Mouse (Mus musculus) spleen, postnatal 36 days (tissue): ENCODE measurements at regions not wholly inside any gene's neighbourhood (a gene's known extent, or its start where the extent isn't known, plus 50 kb on each side); places are given as distances from the start of the nearest gene placed in this dataset.
"Not testable (repeated sequence)": the region's sequence is repeated elsewhere in the genome, so short reads cannot be mapped to it uniquely, and the experiment has no call there.

Experiments
- DNase-seq, 2 experiments: peaks; one replicate each; pipeline ENCODE4 v3.0.0; 2022; ENCODE audit warnings: low spot score in 2 of 2, mixed read lengths in 1 of 2

DNA sequence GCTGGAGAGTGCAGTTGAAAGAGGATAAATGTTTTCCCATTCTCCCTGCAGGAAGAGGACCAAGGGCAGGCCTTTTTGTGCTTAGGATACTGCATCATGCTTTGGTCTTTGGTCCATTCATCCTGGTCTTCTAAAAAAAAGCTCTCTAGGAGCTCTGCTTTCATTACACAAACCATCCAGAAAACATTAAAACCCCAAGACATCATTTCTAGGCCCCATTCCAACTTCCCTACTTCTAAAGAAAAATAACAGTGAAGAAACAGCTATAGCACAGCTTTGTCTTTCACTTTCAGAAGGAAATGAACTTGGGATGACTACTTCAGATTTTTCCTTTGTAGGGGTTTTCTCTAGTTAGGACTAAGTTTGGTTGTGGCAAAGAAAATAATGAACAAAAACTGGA, 185.1 kb upstream of the Tmc3 start:
- no peak for DNase-seq

DNA sequence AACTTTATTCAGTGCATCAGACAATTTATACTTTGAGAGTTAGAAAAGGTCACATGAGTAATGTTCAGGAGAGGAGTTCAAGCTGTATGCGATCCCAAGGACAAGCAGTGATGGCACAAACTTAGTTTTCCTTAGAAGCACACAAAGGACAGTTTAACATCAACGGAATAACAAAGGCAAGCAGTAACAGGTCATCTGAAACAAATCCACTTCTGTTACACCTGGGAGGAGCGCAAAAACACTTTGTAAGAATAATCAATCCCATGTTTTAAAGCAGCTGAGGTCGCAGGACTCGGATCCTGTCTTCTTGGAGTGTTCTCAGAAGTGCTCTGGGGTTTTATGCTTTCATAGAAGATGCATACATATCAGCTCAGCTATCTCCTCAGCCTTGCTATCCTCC, 183.7 kb upstream of the Tmc3 start:
- DNase-seq, result no peak

DNA sequence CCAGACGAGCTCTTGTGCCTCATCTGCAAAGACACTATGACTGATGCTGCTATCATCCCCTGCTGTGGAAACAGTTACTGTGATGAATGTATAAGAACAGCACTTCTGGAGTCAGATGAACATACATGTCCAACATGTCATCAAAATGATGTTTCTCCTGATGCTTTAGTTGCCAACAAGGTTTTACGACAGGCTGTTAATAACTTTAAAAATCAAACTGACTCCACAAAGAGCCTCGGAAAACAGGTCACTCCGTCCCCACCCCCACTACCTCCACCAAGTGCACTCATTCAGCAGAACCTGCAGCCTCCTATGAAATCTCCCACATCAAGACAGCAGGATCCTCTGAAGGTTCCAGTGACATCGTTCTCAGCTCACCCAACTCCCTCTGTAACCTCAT, 172.0 kb upstream of the Tmc3 start:
- DNase-seq, result not testable (repeated sequence)

DNA sequence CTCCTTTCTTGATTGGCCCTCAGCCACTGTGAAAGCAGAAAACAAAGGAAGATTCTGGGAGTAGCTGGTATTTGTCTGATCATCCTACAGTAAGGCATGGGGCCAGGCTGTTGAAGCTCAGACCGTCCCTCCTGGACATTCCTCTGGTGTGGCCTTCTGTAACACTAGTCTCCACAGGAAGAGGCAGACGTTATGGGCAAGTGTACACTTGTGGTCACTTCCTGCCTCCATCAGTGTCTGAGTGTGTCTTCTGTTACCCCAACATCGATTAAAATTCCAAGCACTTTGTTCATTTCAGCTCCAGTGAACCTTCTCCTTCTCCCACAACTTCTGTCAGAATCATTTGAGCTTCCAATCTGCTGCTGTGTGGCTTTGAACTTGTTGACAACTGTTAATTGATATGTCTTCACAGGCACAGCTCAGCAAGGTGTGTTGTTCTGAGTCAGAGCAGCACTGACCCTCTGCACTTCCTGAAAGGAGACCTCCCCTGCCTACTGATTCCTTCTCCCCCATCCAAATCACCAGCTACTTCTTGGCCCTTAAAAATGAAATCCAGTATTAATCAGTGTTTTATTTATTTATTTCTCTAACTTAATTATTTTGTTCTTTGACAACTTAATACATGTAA, 154.7 kb upstream of the Tmc3 start:
- no peak for DNase-seq

DNA sequence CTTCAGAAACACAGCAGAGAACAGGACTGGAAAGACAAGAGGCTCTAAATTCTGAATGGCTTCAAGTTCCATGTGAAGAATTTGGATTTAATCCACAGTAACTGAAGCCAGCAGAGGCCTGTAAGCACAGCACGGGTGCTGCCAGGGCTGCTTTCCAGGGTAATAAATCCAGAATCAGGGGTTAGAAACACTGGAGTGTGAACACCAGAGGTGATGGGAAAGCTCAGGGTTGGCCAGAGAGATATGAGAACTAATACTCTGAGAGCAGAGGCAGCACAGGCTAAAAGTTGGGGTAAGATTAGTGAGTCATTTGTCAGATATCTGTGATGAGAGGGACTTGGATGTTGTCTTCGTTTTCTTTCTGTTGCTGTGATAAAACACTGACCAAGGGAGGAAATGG, 153.6 kb upstream of the Tmc3 start:
- DNase-seq, result no peak

DNA sequence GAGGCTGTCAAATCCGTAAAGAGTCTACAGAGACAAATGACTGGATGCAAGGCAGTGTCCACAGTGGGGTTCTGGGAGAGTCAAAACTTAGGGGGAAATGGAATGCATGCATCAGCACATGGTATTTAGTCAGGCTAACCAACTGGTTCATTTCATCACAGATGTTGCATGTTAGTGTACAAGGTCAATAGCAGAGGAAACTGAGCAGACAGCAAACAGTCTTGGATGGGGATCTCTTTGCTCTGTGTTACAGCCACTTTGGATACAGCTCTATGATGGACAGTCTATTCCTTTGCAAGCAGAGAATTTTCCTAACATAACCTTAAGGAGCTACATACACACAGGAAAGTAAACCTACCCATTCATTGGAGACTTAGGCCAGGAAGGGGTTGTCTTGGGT, 151.9 kb upstream of the Tmc3 start:
- DNase-seq, result no peak

DNA sequence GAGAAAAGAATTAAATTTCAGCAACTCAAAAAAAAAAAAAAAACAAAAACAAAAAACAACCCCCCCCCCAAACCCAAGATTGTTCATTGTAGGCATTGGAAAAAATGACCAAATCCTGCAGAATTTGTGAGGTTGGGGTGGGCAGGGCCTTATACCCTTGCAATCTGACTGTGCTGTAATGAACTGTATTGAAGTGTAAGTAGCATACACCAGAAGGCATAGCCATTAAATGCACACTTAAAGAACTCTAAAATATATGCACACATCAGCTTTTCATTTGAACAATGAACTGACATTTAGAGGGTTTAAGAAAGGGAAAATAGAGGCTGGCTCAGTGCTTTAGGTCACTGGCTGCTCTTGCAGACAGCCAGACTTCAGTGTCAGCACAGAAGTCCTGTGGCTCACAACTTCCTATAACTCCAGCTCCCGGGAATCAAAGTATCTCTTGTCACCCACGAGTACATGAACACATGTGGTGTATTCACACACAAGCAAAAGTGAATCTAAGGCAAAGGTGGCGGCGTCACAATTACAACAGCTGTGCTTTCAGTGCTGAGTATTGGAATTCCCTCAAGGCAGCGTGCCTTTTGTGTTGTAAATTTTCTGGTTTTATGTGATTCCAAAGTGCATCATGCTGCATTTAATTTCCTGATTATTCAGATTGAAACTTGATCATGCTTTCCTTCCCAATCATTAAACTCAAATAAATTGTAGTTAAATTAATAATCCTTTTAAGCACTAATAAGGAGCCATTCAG, 150.6 kb upstream of the Tmc3 start:
- no peak for DNase-seq

DNA sequence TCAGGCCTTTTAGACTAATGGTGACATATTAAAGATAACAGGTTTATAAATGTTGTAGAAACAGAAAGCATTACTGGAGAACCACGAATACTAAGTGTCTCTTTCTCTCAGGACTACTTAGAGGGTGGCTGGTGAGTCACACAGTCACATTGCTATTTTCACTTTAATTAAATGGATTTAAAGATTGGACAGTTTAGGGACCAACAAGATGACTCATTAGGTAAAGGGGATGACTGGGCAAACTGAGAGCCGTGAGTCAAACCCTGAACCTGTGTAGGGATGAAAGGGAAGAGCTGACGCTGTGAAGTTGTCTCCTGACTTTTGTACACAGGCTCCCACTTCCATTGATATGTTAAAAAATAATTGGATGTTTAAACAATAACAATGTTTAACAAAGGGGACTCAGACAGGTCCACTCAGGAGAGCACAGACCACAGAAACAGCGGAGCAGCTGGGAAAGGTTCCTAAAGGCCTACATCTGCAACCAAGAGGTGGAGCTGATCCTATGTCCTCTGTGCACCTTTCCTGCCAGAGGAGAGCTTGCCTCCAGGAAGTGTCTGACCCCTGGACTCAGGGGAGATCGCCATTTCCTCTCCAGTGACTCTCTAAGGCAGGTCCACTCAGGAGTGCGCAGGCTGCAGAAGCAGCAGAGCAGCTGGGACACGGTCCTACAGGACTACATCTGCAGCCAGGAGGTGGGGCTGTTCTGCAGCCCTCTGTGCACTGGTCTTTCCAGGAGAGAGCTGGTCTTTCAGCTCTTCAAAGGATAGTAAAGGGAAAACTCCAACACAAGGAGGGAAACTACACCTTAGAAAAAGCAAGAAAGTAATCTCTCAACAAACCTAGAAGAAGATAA, 146.0 kb upstream of the Tmc3 start:
- DNase-seq, result no peak

DNA sequence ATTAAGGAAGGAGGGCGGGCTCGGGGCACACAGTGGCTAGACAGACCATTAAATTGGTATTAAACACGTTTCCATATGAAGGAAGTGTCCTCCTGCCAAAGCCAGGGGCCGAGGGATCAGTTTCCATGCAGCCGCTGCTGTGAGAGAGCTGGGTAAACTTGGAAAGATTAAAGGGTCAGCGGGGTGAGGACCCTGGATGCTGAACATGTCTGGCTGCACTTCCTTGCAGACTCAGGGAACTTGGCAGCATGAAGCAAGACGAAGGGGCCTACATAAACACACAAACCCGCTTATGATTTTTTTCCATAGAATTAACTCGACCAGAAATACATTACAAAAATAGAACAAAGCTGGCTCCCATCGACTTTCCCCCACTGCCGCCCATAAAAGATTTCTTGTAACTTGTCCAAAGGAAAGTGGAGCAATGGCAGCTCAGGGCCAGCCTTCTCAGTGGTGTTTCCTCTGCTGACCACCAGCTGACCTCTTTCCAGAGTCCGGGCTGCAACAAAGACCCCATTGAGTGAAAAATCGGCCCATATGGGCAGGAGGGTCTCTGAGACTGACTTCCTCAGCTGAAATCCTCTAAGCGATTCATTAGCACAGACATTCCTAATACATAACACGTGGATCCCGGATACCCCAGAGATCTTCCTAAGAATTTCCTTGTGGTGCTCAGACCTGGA, 141.0 kb upstream of the Tmc3 start:
- DNase-seq, result no peak

DNA sequence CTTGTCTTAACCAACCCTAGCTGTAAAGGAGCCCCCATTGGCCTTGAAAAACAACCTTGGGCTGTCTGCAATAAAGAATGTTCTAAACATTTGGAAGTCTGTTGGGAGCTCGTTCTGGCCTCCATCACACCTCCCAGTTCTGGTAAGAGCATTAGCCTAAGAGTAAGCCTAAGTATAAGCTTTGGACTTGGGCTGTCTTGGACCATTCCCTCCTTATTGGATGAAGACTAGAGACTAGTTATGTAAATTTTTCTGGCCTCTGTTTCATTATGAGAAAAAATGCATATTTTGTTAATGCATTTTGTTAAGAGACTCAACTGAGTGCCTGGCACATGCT, 140.5 kb upstream of the Tmc3 start:
- no peak for DNase-seq

DNA sequence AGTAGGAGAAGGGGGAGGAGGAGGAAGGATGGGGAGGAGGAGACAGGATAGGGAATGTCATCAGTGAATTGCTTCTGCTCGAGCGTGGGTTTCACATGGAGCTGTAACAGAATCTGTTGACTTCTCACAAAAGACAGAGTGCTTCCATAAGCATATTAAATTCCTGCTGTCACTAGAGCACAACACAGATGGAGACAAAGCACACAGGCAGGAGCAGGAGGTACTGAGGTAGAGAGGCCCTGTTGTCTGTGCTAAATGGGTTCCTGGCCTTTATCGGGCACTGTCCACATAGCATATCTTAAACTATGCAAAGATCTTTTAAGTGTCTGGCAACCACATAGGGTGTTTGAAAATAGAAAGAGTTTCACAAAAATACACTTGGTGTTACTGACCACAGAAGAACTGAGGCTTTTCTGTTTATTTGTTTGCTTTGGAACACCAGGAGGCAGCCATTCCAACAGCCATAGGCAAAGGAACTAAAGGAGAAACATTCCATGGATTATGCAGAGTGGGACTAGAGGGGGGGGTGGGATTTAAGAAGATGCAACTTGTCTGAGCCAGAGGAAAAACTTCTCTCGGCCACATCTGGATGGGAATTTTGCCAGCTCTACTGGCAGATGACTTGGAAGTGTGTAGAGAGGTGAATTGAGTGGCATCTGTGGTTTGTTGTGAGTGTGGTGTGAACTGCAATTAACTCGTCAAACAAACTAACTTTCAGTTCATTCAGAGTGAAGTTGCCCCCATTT, 139.4 kb upstream of the Tmc3 start:
- no peak for DNase-seq

DNA sequence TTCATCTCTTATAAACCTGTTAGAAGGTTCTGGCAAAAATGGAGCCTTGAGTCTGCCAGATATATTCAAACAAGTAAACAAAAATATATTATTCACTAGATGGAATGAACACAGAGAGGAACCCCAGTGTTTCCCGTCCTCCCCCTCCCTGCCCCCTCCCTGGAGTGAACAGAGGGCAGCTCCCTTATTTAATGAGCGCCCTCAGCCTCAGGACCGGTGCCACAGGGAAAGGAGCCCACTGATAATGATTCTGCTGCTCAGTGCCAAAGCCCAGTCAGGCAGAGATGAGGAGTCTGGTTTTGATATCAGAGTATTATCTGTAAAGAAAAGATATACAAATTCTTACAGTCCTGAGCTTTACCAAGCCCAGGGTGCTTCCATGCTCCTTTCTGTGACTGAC, 134.4 kb upstream of the Tmc3 start:
- DNase-seq, result no peak

DNA sequence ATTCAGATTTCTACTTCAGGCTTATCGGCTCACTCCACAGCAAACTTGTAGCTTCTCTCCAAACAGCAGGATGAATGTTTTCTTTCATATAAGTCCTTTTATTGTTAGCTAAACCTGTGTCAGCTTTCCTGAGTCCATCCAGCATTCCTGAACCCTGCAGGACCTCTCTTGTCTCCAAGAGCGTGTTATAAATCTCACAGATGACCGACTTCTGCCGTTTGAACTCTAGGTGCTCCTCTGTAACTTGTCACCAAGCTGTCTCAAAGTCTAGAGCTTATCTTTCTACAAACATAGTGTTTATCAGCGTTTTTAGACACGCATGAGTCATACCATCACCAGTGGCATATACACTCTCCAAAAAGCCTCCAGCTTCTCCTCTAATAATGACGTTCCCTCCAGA, 132.4 kb upstream of the Tmc3 start:
- no peak for DNase-seq

DNA sequence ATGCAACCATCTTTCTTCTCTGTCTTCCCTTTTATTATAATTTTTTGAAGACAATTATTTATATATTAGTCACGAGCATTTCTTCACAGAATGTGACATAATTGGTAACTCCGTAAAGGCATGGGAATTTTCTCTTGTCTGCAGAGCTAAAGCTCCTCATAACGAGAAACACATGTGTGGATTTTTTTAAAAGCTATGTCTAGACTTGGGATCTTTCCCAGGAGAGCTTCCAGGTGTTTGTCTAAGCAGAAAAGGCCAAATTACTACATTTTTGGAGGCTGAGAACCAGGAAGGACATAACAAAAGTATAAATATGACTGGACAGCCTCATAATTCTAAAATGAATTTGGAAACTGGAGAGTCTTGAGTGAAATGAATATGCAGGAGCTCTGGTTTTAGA, 125.2 kb upstream of the Tmc3 start:
- DNase-seq, result no peak

DNA sequence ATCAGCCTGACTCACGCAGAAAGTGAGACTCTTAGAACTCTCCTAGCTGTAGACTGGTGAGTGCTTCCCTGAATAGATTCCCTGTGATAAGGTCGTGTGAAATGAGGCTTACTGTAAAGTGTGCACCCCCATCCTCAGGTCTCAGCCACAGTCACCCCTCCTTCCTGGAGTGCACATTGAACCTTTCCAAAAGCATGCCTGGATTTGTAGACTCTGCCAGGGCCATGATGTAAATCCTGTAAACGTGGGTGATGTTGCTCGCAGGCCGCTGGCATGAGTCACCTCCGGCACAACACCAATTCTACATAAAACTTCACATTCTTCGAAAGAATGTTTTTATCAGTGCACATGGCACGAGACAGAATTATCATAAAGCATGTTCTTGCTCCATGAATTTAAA, 117.7 kb upstream of the Tmc3 start:
- DNase-seq, result no peak

DNA sequence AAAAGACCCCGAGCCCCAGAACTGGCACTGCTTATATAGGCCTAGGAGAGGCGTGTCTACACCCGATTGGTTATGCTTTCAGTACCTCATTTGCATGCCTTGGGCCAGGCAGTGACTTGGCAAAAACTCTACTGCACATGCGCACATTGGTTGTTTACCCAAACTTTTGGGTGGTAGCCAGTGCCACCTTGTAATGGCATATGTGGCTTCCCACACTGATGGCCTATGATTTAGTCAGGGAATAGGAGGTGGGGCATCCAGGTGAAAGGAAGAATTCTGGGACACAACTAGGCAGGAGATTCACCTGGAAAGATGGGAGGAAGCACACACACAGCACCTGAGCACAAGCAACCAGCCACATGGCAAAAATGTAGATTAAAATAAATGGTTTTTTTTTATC, 114.9 kb upstream of the Tmc3 start:
- not testable (repeated sequence) for DNase-seq

DNA sequence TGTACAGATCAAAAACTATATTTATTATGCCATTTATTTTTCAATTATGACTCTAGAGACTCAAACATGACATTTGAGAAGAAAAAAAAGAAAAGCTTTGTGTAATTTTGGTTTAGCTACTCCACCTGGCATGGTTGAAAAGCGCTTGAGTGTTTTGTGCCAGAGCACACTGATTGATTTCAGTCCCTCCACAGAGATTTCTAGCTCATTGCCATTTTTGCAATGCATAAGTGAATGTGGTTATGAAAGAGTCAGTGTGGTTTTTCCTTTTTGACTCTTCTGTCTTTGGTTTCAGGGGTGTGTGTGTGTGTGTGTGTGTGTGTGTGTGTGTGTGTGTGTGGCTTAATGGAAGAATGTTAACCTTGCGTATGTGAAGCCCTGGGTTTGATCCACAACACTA, 113.6 kb upstream of the Tmc3 start:
- no peak for DNase-seq

DNA sequence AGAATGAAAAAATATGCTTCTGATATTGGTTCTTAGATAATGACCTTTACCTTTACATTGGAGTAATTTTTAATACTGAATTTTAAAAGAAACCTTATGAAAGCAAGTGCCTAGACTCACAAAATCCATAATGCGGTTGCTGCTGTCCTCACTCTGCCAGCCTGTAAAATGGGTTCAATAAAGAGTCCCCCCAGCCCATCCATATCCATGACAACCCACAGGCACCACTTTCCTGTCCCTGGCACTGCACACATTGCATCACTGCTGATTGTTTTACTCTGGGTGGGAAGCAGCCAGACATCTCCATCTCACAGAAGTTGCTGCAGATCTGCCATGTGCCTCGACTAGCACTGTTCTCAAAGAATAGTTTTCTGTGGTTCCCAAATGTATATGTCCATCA, 110.3 kb upstream of the Tmc3 start:
- no peak for DNase-seq

DNA sequence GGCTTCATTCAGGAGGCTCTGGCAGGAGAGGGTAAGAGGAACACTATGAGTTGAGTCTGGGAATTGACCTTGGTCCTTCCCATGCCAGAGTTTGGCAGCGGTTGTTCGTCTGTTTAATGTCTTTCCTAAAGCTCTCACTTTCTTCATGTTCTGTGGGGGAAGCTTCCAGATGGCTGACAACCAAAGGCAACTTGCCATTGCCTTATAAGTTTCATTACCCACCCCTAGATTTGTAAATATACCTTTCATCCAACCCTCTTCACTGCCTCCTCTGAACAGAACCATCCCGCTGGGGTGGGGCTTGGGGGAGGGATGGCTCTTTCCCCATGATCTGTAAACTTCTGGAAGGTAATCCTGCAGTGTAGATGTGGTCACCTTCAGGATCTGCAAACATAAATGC, 109.7 kb upstream of the Tmc3 start:
- DNase-seq, result no peak

DNA sequence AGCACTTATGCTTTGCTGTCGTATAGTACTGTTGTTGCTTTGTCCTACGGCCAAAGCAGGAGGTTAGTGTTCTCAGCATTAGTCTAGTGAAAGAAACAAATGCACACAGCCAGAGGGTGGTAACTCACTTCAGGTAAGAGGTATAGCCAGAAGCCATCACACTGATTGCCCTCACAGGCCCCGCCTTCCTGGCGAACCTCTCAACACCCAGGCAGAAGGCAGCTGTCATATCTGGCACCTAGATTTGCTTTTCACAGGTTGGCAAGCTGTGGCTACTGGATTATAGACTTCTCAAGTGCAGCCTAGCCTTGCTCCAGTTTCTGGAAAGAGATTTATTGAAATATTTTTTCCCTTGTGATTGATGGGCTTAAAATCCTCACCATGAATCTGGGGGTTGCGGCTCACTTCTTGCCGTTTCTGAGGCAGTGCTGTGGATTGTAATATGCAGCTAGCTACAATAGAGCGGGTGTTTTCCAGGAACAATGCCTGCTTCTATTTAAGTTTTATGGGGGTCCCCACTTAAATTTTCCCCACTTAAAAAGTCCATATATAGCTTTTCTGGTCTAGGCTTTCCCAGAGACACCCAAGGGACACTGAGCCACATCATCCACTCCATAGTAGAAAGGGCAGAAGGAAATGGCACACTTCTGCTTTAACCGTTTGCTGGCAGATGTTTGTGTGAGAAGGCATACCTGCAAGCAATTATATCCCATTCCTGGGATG, 109.1 kb upstream of the Tmc3 start:
- DNase-seq, result no peak

DNA sequence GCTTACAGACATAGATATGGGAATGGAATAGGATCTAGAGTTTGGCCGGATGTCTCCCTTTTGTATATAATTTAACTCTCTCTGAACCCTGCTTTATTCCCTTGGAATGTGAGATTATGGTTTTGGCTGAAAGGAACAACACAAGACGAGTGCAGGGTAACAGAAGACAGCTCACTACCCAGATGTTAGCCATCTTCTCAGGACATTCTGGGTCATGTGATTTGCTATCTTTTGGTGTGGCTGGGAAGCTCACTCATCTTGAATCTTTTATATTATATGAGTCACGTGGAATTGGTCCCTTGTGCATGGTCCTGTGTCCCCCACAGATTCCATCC, 108.6 kb upstream of the Tmc3 start:
- no peak for DNase-seq
